Mouse (Mus musculus) forebrain, embryonic 10.5 days (tissue): Measurements from ENCODE around the gene Angel2. TPM values are rescaled to one million over a fixed set of nuclear protein-coding genes. Genes with fewer than 3 reads are reported as not detected.
A peak's percentile ranks its signal among the peaks of the same experiment; 100 is the strongest.

Source experiments
- DNase-seq: peaks from one replicate; pipeline ENCODE4 v3.0.0-alpha.2; 2017; ENCODE audit warnings: low spot score; ENCODE audit errors: extremely low spot score
- H3K27ac ChIP-seq: fragments of 300-500 bp; sonication (generic); 2 replicates; pipeline ENCODE4 v1.5.1; 2016; ENCODE audit warnings: mild to moderate bottlenecking
- H3K27me3 ChIP-seq: fragments of 300-500 bp; sonication (generic); 2 replicates; pipeline ENCODE4 v1.6.1; 2016; ENCODE audit warnings: mild to moderate bottlenecking; ENCODE audit not compliant: poor library complexity, severe bottlenecking
- H3K36me3 ChIP-seq: fragments of 300-500 bp; sonication (generic); replicated peaks from 2 replicates; pipeline ENCODE4 v1.6.1; 2016; ENCODE audit warnings: mild to moderate bottlenecking, moderate library complexity
- H3K4me1 ChIP-seq: fragments of 300-500 bp; sonication (generic); 2 replicates; pipeline ENCODE4 v1.6.1; 2016
- H3K4me3 ChIP-seq: fragments of 300-500 bp; sonication (generic); 2 replicates; pipeline ENCODE4 v1.5.1; 2016; ENCODE audit warnings: mild to moderate bottlenecking, moderate library complexity
- H3K9me3 ChIP-seq: fragments of 300-500 bp; sonication (generic); 2 replicates; pipeline ENCODE4 v1.6.1; 2016; ENCODE audit warnings: mild to moderate bottlenecking, moderate library complexity
- WGBS: fragments of 180-500 bp; shearing (Covaris S2); methylation state at CpG from one replicate; pipeline ENCODE4 v1.1.7; 2016; 5-methylcytosine and 5-hydroxymethylcytosine counted together
- polyA plus RNA-seq: library from polyadenylated mRNA; unstranded; fragments of >200 nt; fragmentation: Nextera tagmentation; extraction: Ambion mirVana; gene quantifications from 2 replicates; pipeline ENCODE4 v1.2.1, GENCODE M21; 2016

The Angel2 gene
- polyA plus RNA-seq, 1 experiment from 2014 or later = 52.7 TPM

DNA sequence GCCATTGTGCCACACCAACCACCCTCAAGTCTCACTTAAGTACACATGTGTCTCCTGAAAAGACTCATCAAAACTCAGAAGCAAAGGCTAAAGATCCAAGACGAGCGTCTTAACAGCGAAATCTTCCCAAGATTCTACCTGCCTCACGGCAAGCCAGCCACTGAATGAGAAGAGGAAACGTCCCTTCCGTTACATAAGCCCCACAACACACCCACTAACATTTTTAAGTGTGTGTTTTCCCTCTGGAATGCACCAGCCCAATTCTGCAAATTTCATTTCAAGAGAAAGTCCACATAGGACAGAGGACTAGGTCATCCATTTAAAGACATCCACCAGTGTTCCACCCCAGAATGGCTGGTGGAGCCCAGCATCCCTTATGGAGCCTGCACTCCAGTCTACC lies 14.1 kb upstream of the Angel2 start:
- peak overlapping the region; percentile 89 for H3K27ac ChIP-seq

GRCm38 (mm10) chr1:190911415-190912123 lies 13.3 kb upstream of the Angel2 start, which contains the start of gene Rps6kc1:
Rps6kc1 (minus strand) TSS chr1:190911770.
- under 1% methylated on average over 47 of the region's 47 CpGs for WGBS
- Histone ChIP-seq H3K9me3 (no peaks in the 10 kb centered on the region), H3K4me3 (peak within 1 kb of the TSS; percentile 91), H3K27ac (peak within 1 kb of the TSS; percentile 89), H3K27me3 (no peaks in the 10 kb centered on the region), H3K4me1 (peaks cover 32% of the 10 kb centered on the region), H3K36me3 (no peaks in the 10 kb centered on the region)
- peak; percentile 77 for DNase-seq

More for the DNA sequence above, 14.1 kb upstream of the Angel2 start:
- 81% methylated on average over 6 of the region's 6 CpGs for WGBS
- H3K27me3 ChIP-seq = no peaks in the 10 kb centered on the region
- peak overlapping the region; percentile 91 for H3K4me3 ChIP-seq
- H3K4me1 ChIP-seq = peaks cover 32% of the 10 kb centered on the region
- no peaks in the 10 kb centered on the region for H3K9me3 ChIP-seq
- DNase-seq = no peak
- H3K36me3 ChIP-seq = no peaks in the 10 kb centered on the region

DNA sequence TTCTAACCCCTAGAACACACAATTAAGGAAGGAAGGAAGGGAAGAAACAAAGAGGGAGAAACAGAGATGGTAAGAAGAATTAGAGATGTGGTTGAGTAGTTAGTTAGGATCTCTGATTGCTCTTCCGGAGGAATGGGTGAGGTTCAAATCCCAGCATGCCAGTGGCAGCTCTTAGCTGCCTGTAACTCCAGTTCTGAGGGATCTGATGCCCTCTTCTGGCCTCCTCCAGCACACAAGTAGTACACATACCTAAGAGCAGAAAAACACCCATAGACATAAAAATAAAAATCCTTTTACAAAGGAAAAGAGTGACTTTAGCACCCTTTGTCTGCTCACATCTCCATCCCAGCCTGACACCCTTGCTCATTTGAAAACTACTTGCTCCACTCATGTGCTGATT lies 12.3 kb upstream of the Angel2 start:
- no peak for DNase-seq
- 62% methylated on average over 1 of the region's 1 CpGs for WGBS
- peaks cover 32% of the 10 kb centered on the region for H3K4me1 ChIP-seq
- no peaks in the 10 kb centered on the region for H3K9me3 ChIP-seq
- no peaks in the 10 kb centered on the region for H3K36me3 ChIP-seq
- no peaks in the 10 kb centered on the region for H3K27me3 ChIP-seq
- H3K4me3 ChIP-seq = no peak overlapping the region
- H3K27ac ChIP-seq = no peak overlapping the region

GRCm38 (mm10) chr1:190918938-190919337 lies 6.0 kb upstream of the Angel2 start:
- Histone ChIP-seq H3K27me3 (no peaks in the 10 kb centered on the region), H3K27ac (no peak overlapping the region), H3K36me3 (no peaks in the 10 kb centered on the region), H3K9me3 (no peaks in the 10 kb centered on the region), H3K4me3 (no peak overlapping the region), H3K4me1 (no peaks in the 10 kb centered on the region)
- 80% methylated on average over 7 of the region's 7 CpGs for WGBS
- DNase-seq = no peak

DNA sequence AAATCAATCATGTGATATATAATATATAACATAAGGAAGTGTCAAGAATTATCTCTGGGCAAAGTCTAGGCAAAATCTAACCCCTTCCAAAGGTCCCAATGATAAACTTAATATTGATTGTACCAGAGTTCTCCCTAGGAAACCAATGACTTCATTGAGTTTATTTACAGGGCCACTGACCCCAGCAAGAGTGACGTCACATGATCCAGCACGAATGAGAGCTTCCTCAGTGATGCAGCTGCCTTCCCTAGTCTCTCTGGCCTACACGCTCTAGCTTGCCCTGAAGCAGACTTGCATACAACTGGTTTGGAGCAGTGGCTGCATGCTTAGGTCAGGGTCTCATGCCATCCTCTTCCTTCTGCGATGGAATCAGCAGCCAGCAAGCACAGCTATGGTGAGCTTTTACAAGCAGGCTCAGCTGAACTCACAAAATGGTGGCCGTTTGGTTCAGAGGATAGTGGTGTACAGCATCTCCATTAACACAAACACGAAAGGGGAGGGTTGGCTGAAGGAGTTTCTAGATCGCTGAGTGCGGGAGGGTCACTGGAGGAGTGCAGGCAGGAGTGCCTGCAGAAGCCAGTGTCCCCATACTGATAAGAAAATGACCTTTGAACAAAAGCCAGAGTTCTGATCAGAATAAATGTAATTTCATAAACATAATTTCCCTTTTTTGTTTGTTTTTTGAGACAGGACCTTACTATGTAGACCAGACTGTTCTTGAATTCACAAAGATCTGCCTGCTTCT lies 5.0 kb upstream of the Angel2 start:
- no peak overlapping the region for H3K27ac ChIP-seq
- WGBS = 77% methylated on average over 8 of the region's 8 CpGs
- no peaks in the 10 kb centered on the region for H3K9me3 ChIP-seq
- H3K36me3 ChIP-seq = no peaks in the 10 kb centered on the region
- H3K27me3 ChIP-seq = no peaks in the 10 kb centered on the region
- no peaks in the 10 kb centered on the region for H3K4me1 ChIP-seq
- no peak for DNase-seq
- H3K4me3 ChIP-seq = no peak overlapping the region

GRCm38 (mm10) chr1:190927311-190927710 lies 2.4 kb downstream of the Angel2 start:
- H3K27ac ChIP-seq = no peak overlapping the region
- WGBS = 95% methylated on average over 3 of the region's 3 CpGs
- H3K4me3 ChIP-seq = peak overlapping the region; percentile 79
- H3K27me3 ChIP-seq = no peaks in the 10 kb centered on the region
- peaks cover 20% of the 10 kb centered on the region for H3K4me1 ChIP-seq
- H3K36me3 ChIP-seq = no peaks in the 10 kb centered on the region
- H3K9me3 ChIP-seq = no peaks in the 10 kb centered on the region
- DNase-seq = no peak

GRCm38 (mm10) chr1:190927751-190928369 lies 2.9 kb downstream of the Angel2 start:
- WGBS = 31% methylated on average over 16 of the region's 16 CpGs

DNA sequence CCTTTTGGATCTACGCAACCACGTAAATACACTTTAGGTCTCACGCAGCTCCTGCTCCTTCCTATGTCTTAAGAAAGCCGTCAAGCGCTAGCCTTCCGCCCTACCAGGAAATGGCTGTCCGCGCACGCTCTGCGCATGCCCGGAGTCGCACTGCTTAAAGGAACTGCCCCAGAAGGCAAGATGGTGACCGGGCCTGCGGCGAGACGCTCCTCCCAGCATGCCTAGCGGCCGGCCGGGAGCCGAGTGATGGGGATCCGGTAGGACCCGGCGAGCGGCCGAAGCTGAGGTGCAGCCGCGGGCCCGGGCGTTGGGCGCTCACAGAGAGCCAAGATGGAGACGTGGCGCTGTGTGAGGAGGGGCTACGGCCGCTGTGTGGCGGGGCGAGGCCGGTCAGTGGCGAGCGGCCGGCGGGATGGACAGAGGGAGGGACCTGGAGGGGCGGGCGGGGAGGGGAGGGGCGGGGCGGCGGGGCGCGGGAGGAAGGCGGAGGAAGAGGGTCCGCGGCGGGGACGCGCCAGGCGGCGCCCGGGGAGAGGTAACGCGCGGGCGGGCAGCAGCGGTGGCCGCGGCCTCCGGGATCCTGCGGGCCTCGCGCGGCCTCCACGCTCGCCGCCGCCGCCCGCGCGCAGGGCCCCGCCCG lies 3.6 kb downstream of the Angel2 start:
- no peaks in the 10 kb centered on the region for H3K9me3 ChIP-seq
- under 1% methylated on average over 63 of the region's 79 CpGs for WGBS
- peak overlapping the region; percentile 79 for H3K4me3 ChIP-seq
- peak; percentile 97 for DNase-seq
- peak overlapping the region; percentile 99 for H3K27ac ChIP-seq
- H3K36me3 ChIP-seq = peaks cover 7% of the 10 kb centered on the region
- no peaks in the 10 kb centered on the region for H3K27me3 ChIP-seq
- H3K4me1 ChIP-seq = peaks cover 20% of the 10 kb centered on the region

More at GRCm38 (mm10) chr1:190927751-190928369, 2.9 kb downstream of the Angel2 start:
- Histone ChIP-seq H3K36me3 (peaks cover 2% of the 10 kb centered on the region), H3K27me3 (no peaks in the 10 kb centered on the region), H3K4me3 (peak overlapping the region; percentile 79), H3K9me3 (no peaks in the 10 kb centered on the region), H3K4me1 (peaks cover 20% of the 10 kb centered on the region), H3K27ac (peak overlapping the region; percentile 99)
- no peak for DNase-seq

- Histone ChIP-seq H3K27me3 (no peaks in the 10 kb centered on the region), H3K4me1 (peaks cover 20% of the 10 kb centered on the region), H3K4me3 (peak overlapping the region; percentile 79), H3K9me3 (no peaks in the 10 kb centered on the region), H3K27ac (peak overlapping the region; percentile 99), H3K36me3 (peaks cover 13% of the 10 kb centered on the region)
- 10% methylated on average over 27 of the region's 27 CpGs for WGBS
- peak; percentile 48 for DNase-seq
Measured at GRCm38 (mm10) chr1:190929010-190929695, 4.2 kb downstream of the Angel2 start.

GRCm38 (mm10) chr1:190930181-190930580 lies 5.3 kb downstream of the Angel2 start:
- Histone ChIP-seq H3K36me3 (peaks cover 24% of the 10 kb centered on the region), H3K27ac (no peak overlapping the region), H3K4me1 (peaks cover 20% of the 10 kb centered on the region), H3K4me3 (no peak overlapping the region), H3K9me3 (no peaks in the 10 kb centered on the region), H3K27me3 (no peaks in the 10 kb centered on the region)
- no peak for DNase-seq
- 95% methylated on average over 6 of the region's 6 CpGs for WGBS

GRCm38 (mm10) chr1:190939803-190940202 lies 14.9 kb downstream of the Angel2 start:
- no peak overlapping the region for H3K4me3 ChIP-seq
- H3K27ac ChIP-seq = no peak overlapping the region
- no peaks in the 10 kb centered on the region for H3K9me3 ChIP-seq
- no peaks in the 10 kb centered on the region for H3K27me3 ChIP-seq
- no peaks in the 10 kb centered on the region for H3K4me1 ChIP-seq
- H3K36me3 ChIP-seq = peaks cover 97% of the 10 kb centered on the region
- 87% methylated on average over 7 of the region's 7 CpGs for whole genome bisulfite sequencing
- DNase-seq = no peak

DNA sequence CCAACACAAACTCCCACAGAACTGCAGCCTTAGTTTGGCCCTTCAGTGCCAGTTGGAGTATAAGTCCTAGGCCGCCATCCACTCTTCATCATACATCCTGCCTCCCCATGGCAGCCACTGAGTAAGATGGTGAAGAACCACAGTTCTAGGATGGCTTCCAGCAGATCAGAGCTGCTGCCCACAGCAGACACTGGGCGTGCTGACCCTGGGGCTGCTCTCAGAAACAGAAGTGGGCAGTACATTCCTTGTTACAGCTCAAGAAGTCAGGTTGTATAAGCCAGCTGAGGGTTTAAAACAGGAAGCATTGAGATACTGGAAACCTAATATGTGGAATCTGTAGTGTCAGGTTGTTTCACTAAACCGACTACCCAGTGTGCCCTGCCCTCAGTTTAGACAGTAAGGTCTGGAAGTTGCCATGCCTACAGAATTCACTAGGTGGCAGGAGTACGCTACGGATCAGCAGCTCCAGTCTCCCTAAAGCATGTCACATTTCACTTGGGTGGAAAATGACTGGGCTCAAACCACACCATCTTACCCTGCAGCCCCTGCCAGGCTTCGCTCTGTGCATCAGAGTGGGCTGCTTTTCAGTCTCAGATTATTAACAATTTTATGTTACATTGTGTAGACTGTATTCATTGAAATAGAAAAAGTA lies 19.3 kb downstream of the Angel2 start:
- 62% methylated on average over 6 of the region's 6 CpGs for WGBS
- H3K4me3 ChIP-seq = no peak overlapping the region
- H3K27me3 ChIP-seq = no peaks in the 10 kb centered on the region
- no peak overlapping the region for H3K27ac ChIP-seq
- peaks cover 99% of the 10 kb centered on the region for H3K36me3 ChIP-seq
- no peaks in the 10 kb centered on the region for H3K9me3 ChIP-seq
- no peaks in the 10 kb centered on the region for H3K4me1 ChIP-seq
- DNase-seq = peak; percentile 58
